Mouse (Mus musculus): ENCODE results near the gene Nipsnap3b. TPM values are rescaled to one million over a fixed set of nuclear protein-coding genes. Genes with fewer than 3 reads are reported as not detected.

Nipsnap3b gene
- polyA plus RNA-seq, 1 experiment from 2014 or later = 158 TPM

GRCm38 (mm10) chr4:53046238-53047022 lies 34.8 kb downstream of the Nipsnap3b start:
- Histone ChIP-seq H3K9me3 (ENCODE audit: control insufficient read depth, low read length) (no peaks in the 10 kb centered on the region), H3K4me2 (ENCODE audit: low read length) (no peak overlapping the region), H3K4me3 (replicated peaks; ENCODE audit: low read length) (no peak overlapping the region), H3K27ac (ENCODE audit: low read length) (no peak overlapping the region), H3K27me3 (replicated peaks; ENCODE audit: control insufficient read depth, insufficient read depth, low read length) (no peaks in the 10 kb centered on the region), H3K9ac (replicated peaks; ENCODE audit: low read depth, low read length) (no peak overlapping the region), H3K4me1 (replicated peaks; ENCODE audit: control insufficient read depth, insufficient read depth, low read length) (no peaks in the 10 kb centered on the region), H3K36me3 (ENCODE audit: control insufficient read depth, insufficient read depth) (no peaks in the 10 kb centered on the region)
- WGBS = 79% methylated on average over 9 of the region's 9 CpGs
- no peak for ATAC-seq

DNA sequence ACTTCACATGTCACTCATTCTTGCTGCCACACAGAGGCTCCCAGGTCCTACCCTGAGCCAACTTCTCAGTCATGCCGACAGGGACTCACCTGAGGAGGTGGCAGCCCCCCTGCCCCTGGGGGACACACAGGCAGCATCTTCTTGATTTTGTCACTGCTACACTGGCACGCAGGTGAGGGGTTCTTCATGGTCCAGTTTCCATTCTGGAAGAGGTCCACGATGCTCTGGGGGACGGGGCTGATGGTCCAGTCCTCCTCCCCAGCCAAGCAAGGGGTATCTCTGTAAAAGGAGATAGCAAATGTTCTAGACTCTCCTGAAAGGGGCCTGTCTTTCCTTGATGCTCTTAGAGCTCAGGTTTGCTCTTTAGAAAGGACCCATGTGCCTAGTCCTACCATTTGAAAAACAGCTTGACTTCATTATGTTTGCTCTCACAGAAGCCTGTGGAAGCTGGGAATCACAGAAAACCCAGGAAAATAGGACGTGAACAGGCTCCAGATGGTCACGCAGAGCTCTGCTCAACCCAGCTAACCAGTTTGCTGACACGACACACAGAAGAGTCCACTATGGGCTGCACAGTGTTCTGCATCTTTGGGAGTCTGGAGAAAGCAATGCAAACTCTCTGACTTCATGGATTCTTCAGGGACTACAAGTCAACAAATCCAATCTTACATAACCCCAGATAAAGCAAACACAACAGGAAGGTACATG lies 50.8 kb downstream of the Nipsnap3b start:
- Histone ChIP-seq H3K27ac (ENCODE audit: low read length) (no peak overlapping the region), H3K4me3 (replicated peaks; ENCODE audit: low read length) (no peak overlapping the region), H3K9ac (replicated peaks; ENCODE audit: low read depth, low read length) (no peak overlapping the region), H3K4me2 (ENCODE audit: low read length) (no peak overlapping the region), H3K36me3 (ENCODE audit: control insufficient read depth, insufficient read depth) (peaks cover 11% of the 10 kb centered on the region), H3K4me1 (replicated peaks; ENCODE audit: control insufficient read depth, insufficient read depth, low read length) (no peaks in the 10 kb centered on the region), H3K9me3 (ENCODE audit: control insufficient read depth, low read length) (no peaks in the 10 kb centered on the region), H3K27me3 (replicated peaks; ENCODE audit: control insufficient read depth, insufficient read depth, low read length) (no peaks in the 10 kb centered on the region)
- no peak for ATAC-seq
- WGBS = 90% methylated on average over 7 of the region's 7 CpGs

Other genes with a start within 250 kb of the Nipsnap3b start
- not detected in 2 replicates for gene Olfr275, start 197.3 kb upstream of the Nipsnap3b start, polyA plus RNA-seq (2015; fragmentation: Nextera tagmentation; extraction: Ambion mirVana)
- not detected in 2 replicates for gene Olfr273, start 152.6 kb upstream of the Nipsnap3b start, polyA plus RNA-seq (2015; fragmentation: Nextera tagmentation; extraction: Ambion mirVana)
- not detected in 2 replicates for gene Olfr272, start 92.7 kb upstream of the Nipsnap3b start, polyA plus RNA-seq (2015; fragmentation: Nextera tagmentation; extraction: Ambion mirVana)
- gene Olfr270, start 47.3 kb upstream of the Nipsnap3b start, polyA plus RNA-seq (2015; fragmentation: Nextera tagmentation; extraction: Ambion mirVana) = not detected in 2 replicates
- not detected in 2 replicates for gene Nipsnap3a, start 22.6 kb upstream of the Nipsnap3b start, polyA plus RNA-seq (2015; fragmentation: Nextera tagmentation; extraction: Ambion mirVana)
- gene Abca1, start 148.0 kb downstream of the Nipsnap3b start, polyA plus RNA-seq (2015; fragmentation: Nextera tagmentation; extraction: Ambion mirVana) = 8.9 and 11.7 TPM in 2 replicates

All from forebrain, embryonic 16.5 days (tissue).